ENCODE assay signal across 7 mouse cellular contexts in genomic region chr1:39761211-39762024, GRCm38 (mm10). TPM values are rescaled to one million over a fixed set of nuclear protein-coding genes. Genes with fewer than 3 reads are reported as not detected.
DNase-seq lines count a peak whose midpoint lies in the region; ATAC-seq and TF ChIP-seq lines count a peak whose summit lies in the region.

No protein-coding gene starts in this region.

- peak overlapping the region; percentile 33 for H3K4me2 ChIP-seq in midbrain, embryonic 11.5 days

- peak overlapping the region; percentile 23; the same call in 1 of the 2 replicates for H3K4me3 ChIP-seq in kidney, adult 2 months (ENCODE audit: insufficient read depth, low read depth, low read length)
- H3K4me3 ChIP-seq in limb, embryonic 10.5 days: peak overlapping the region; percentile 29
- H3K4me3 ChIP-seq in midbrain, embryonic 11.5 days (ENCODE audit: low read depth, low read length): no peak overlapping the region
- peak overlapping the region; percentile 47 for H3K4me3 ChIP-seq in small intestine, adult 2 months (ENCODE audit: low read depth, low read length)

- peak; percentile 69 for TF ChIP-seq CTCF in kidney, adult 2 months (conservative IDR thresholded peaks at IDR 0.05; ENCODE audit: insufficient read depth, insufficient read length, low read depth, low read length)
- peak; percentile 38; the same call in 1 of the 2 replicates for TF ChIP-seq CTCF in small intestine, adult 2 months (IDR thresholded peaks at IDR 0.05; ENCODE audit: extremely low read depth, insufficient read length, insufficient replicate concordance, low read depth, low read length)

- no peaks in the 10 kb centered on the region for H3K36me3 ChIP-seq in kidney, adult 2 months (ENCODE audit: control insufficient read depth, insufficient read depth, low read length)
- no peaks in the 10 kb centered on the region for H3K36me3 ChIP-seq in limb, embryonic 10.5 days
- no peaks in the 10 kb centered on the region for H3K36me3 ChIP-seq in midbrain, embryonic 11.5 days (ENCODE audit: control insufficient read depth, insufficient read depth, low read length)
- no peaks in the 10 kb centered on the region for H3K36me3 ChIP-seq in small intestine, adult 2 months (ENCODE audit: control insufficient read depth, insufficient read depth, low read length)

- no peaks in the 10 kb centered on the region for H3K9me3 ChIP-seq in limb, embryonic 10.5 days (replicated peaks)
- no peaks in the 10 kb centered on the region for H3K9me3 ChIP-seq in midbrain, embryonic 11.5 days (ENCODE audit: control insufficient read depth, low read length)

- no peaks in the 10 kb centered on the region; the same call in 1 of the 2 replicates for H3K4me1 ChIP-seq in kidney, adult 2 months (ENCODE audit: control insufficient read depth, insufficient read depth, low read length)
- peaks cover 34% of the 10 kb centered on the region for H3K4me1 ChIP-seq in limb, embryonic 10.5 days
- peaks cover 7% of the 10 kb centered on the region for H3K4me1 ChIP-seq in midbrain, embryonic 11.5 days (ENCODE audit: control insufficient read depth, insufficient read depth, low read length)
- H3K4me1 ChIP-seq in small intestine, adult 2 months (ENCODE audit: control insufficient read depth, insufficient read depth, insufficient read length, low read length): peaks cover 9% of the 10 kb centered on the region; the same call in 1 of the 2 replicates

- H3K27me3 ChIP-seq in kidney, adult 2 months (replicated peaks; ENCODE audit: control insufficient read depth, insufficient read depth, low read length): no peaks in the 10 kb centered on the region
- no peaks in the 10 kb centered on the region for H3K27me3 ChIP-seq in limb, embryonic 10.5 days (ENCODE audit: low read depth, poor library complexity, severe bottlenecking)
- H3K27me3 ChIP-seq in midbrain, embryonic 11.5 days (ENCODE audit: control insufficient read depth, insufficient read depth, low read length): no peaks in the 10 kb centered on the region
- no peaks in the 10 kb centered on the region for H3K27me3 ChIP-seq in small intestine, adult 2 months (ENCODE audit: control insufficient read depth, insufficient read depth, low read length)

- WGBS in kidney, adult 2 months: 4% methylated on average over 22 of the region's 22 CpGs
- WGBS in limb, embryonic 10.5 days: 11% methylated on average over 22 of the region's 22 CpGs
- 10% methylated on average over 22 of the region's 22 CpGs for WGBS in midbrain, embryonic 11.5 days
- WGBS in small intestine, adult 2 months: 4% methylated on average over 22 of the region's 22 CpGs

- ATAC-seq in midbrain, embryonic 11.5 days (ENCODE audit: low FRiP score): peak; percentile 55; the same call in 1 of the 2 replicates

- TF ChIP-seq POLR2A in kidney, adult 2 months (IDR thresholded peaks at IDR 0.05; ENCODE audit: low read depth, low read length): no peak
- no peak for TF ChIP-seq POLR2A in small intestine, adult 2 months (IDR thresholded peaks at IDR 0.05; ENCODE audit: low read depth, low read length)

- peak overlapping the region; percentile 84 for H3K27ac ChIP-seq in kidney, adult 2 months (ENCODE audit: insufficient read depth, low read depth, low read length)
- peak overlapping the region; percentile 19 for H3K27ac ChIP-seq in limb, embryonic 10.5 days
- H3K27ac ChIP-seq in midbrain, embryonic 11.5 days (ENCODE audit: low read depth, low read length): no peak overlapping the region
- peak overlapping the region; percentile 73 for H3K27ac ChIP-seq in small intestine, adult 2 months (ENCODE audit: insufficient read depth, low read depth, low read length)

- no peak overlapping the region for H3K9ac ChIP-seq in midbrain, embryonic 11.5 days (ENCODE audit: low read length)

- DNase-seq in adrenal gland, adult 2 months: peak; percentile 84
- DNase-seq in embryo, embryonic 11.5 days (ENCODE audit: low read depth, low spot score): peak; percentile 44
- peak; percentile 74 for DNase-seq in heart, adult 8-10 months (ENCODE audit: low spot score)
- peak; percentile 86 for DNase-seq in kidney, adult 2 months
- DNase-seq in limb, embryonic 10.5 days (ENCODE audit: low spot score): peak; percentile 67
- DNase-seq in midbrain, embryonic 11.5 days (ENCODE audit: low spot score, missing footprints): peak; percentile 93

RNA-seq across cellular contexts. Expression of gene Rfx8, which starts 40.6 kb away (rescaled TPM):
- total RNA-seq in adrenal gland, adult 2 months (2021): not detected
- polyA plus RNA-seq in adrenal gland, adult 2 months (2012; rRNA removed): 0.10 TPM in 1 of 2 replicates, not detected in the other
- total RNA-seq in heart, adult 8-10 months (2022): under 1 TPM; 0.16 to 0.23 (median 0.19) TPM
- not detected in 2 replicates for polyA plus RNA-seq in kidney, adult 2 months (2012; rRNA removed)
- 0.35 and 0.79 TPM in 2 replicates for polyA plus RNA-seq in limb, embryonic 10.5 days (2016; fragmentation: Nextera tagmentation; extraction: Ambion mirVana)
- polyA plus RNA-seq in midbrain, embryonic 11.5 days (2014; fragmentation: Nextera tagmentation; extraction: Ambion mirVana): 0.15 and 0.39 TPM in 2 replicates
- 0.04 TPM in 1 of 2 replicates, not detected in the other for polyA plus RNA-seq in small intestine, adult 2 months (2012; rRNA removed)

RNA-seq across cellular contexts. Expression of gene Gm3646, which starts 43.7 kb away (rescaled TPM):
- total RNA-seq in adrenal gland, adult 2 months (2021): not detected
- not detected in 2 replicates for polyA plus RNA-seq in adrenal gland, adult 2 months (2012; rRNA removed)
- total RNA-seq in heart, adult 8-10 months (2022): 10 to 100 TPM in 2 of 4 experiments, 1 to 10 TPM in 2; 7.6 to 12.8 (median 10.7) TPM
- not detected in 2 replicates for polyA plus RNA-seq in kidney, adult 2 months (2012; rRNA removed)
- polyA plus RNA-seq in limb, embryonic 10.5 days (2016; fragmentation: Nextera tagmentation; extraction: Ambion mirVana): not detected in 2 replicates
- polyA plus RNA-seq in midbrain, embryonic 11.5 days (2014; fragmentation: Nextera tagmentation; extraction: Ambion mirVana): not detected in 2 replicates
- polyA plus RNA-seq in small intestine, adult 2 months (2012; rRNA removed): not detected in 2 replicates
